Mouse (Mus musculus): ENCODE measurements around the gene Gbp7.

- TF ChIP-seq CTCF (IDR thresholded peaks at IDR 0.05) (no peak), POLR2A (IDR thresholded peaks at IDR 0.05; ENCODE audit: insufficient read depth, low read depth, low read length) (no peak)
Observed at GRCm38 (mm10) chr3:142533185-142533584, 3.0 kb downstream of the Gbp7 start.

Measured in heart, adult 2 months (tissue).